Mouse (Mus musculus): ENCODE results near the gene Gamt.
A peak's percentile ranks its signal among the peaks of the same experiment; 100 is the strongest.

Gamt gene

DNA sequence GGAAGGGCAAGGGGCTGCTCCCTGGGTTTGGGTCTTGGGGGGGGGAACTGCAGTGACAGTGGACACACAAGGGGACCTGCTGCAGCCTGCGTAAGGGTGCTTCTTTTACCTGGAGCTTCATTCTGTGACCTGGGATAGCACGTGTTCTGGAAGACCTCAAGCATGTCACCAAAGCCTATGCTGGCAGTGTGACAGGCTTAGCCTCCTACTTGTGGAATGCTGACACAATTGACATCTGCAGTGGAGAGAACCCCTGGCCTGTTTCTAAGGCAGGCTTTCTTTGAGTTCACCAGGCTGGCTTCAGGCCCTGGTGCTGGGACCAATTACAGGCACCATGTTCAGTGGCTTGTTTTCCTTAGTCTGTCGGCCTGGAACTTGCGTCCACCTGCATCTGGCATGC, 33.5 kb upstream of the Gamt start:
- TF ChIP-seq GATA4 (IDR thresholded peaks at IDR 0.05; ENCODE audit: insufficient replicate concordance, low read length), result no peak

DNA sequence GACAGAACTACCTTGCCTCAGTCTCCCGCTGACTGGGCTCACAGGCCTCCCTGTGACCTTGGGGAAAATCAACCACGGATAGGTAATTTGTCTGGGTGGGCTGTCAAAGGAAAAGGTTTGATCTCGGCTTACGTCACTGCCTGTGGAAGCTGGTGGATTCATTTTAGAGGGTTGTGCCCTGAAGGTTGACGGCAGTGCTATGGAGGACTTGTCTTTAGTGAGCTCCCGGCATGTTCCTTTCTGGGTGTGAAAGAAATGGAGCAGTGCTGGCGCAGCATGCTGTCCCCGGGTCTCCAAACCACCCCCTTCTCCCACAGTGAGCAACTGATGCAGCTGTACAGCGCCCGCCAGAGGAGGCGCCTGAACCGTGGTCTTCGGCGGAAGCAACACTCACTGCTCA, 32.5 kb upstream of the Gamt start:
- TF ChIP-seq GATA4 (IDR thresholded peaks at IDR 0.05; ENCODE audit: insufficient replicate concordance, low read length), result no peak

DNA sequence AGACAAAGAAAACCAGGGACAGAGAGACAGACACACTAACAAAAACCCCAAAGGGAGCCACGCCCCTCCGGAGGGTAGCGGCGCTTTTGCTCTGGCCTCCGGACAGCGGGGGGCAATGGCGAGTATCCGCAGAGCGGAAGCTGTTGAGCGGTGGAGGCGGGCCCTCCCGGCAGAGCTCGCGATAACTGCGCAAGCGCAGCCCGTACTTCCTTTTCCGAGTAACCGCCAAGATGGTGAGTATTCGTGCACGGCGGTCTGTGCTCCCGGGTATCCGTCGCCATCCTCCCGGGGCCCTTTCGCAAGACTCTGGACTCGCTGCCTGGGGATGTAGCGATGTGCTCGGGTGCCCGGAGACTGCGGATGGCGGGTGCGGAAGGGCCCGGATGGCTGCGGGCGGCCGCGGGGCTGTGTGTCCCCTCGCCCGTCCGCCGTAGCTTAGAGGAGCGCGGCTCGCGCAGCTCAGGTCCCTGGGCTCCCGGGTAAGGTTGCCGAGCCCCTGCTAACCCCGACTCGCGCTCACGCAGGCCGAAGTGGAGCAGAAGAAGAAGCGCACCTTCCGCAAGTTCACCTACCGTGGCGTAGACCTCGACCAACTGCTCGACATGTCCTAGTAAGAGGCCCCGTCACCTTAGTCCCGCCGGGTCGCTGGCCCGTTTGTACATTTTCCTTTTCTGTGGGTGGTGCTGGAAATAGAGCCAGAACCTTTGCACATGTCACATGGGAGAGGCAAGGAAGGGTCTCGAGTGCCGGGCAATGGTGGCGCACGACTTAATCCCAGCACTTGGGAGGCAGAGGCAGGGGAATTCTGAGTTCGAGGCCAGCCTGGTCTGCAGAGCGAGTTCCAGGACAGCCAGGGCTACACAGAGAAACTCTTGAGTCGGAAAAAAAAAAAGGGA, 31.7 kb upstream of the Gamt start, which contains the start of gene Rps15:
Gene Rps15, plus strand, starts transcription at position 203 of the 896 bp plus-strand sequence.
- peak; percentile 42; the same call in 1 of the 2 replicates for TF ChIP-seq GATA4 (IDR thresholded peaks at IDR 0.05; ENCODE audit: insufficient replicate concordance, low read length)

DNA sequence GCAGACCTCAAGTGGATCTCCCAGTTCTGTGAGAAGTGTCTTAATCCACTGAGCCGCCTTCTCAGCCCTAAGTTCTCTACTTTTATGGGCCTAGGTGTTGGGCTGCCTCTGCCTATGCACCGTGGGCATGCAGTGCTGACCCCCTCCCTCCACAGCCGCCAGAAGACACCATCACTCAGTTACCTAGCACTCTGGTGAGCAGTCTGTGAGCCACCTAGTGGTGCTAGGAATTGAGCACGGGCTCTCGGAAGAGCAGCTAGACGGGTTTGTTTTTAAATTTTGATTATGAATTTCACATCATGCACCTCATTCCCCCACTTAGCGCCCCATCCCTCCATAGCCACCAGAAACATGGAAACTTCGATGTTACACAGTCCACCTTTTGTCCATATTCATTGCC, 27.8 kb upstream of the Gamt start:
- no peak for TF ChIP-seq GATA4 (IDR thresholded peaks at IDR 0.05; ENCODE audit: insufficient replicate concordance, low read length)

DNA sequence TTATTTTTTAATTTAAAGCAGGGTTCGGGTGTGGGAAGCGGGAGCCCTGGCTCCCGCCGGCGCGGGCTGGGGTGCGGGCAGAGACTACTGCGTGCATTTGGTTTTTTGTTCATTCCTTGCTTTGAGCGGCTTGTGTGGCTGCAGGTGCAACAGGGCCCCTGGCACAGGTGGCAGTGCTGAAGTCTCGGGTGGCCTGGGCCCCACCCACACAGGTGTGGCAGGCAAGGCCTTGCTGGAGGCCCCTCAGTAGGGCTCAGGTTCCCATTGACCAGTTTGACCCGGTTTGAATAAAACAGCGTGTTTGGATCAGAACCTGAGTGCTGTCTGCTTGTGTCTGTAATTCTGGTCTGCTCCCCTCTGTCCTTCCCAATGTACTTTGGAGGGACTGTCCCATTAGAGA, 27.3 kb upstream of the Gamt start:
- TF ChIP-seq GATA4 (IDR thresholded peaks at IDR 0.05; ENCODE audit: insufficient replicate concordance, low read length), result no peak

DNA sequence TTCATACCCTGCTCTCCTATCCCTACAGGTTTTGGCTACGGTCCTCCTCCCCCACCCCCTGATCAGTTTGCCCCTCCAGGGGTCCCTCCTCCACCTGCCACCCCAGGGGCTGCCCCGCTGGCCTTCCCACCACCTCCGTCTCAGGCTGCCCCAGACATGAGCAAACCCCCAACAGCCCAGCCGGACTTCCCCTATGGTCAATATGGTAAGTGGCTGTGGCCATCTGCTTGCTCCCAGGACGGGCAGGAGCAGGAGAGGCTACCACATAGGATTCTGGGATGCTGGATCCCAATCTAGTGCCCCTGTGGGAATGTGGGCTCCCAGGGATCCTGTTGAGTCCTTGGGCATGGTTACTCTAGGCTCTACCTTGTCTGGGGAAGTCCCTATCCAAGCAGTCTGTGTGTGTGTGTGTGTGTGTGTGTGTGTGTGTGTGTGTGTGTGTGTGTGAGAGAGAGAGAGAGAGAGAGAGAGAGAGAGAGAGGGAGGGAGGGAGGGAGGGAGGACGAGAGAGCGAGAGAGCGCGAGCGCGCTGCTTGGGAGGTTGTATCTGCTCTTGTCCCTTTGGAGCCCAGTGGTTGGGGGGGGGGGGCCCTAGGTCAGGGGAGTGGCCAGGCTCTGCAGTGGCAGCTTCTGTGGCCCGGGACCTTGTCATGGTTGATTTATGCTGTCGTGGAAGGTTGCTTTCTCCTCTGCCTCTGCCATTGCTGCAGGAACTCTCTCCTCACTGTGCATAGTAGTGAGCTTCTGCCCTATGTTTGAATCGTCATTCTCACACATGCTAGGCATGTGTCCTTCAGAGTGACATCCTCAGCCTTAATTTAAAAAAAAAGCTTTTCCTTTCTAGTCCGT, 24.6 kb upstream of the Gamt start:
- TF ChIP-seq GATA4 (IDR thresholded peaks at IDR 0.05; ENCODE audit: insufficient replicate concordance, low read length), result no peak

DNA sequence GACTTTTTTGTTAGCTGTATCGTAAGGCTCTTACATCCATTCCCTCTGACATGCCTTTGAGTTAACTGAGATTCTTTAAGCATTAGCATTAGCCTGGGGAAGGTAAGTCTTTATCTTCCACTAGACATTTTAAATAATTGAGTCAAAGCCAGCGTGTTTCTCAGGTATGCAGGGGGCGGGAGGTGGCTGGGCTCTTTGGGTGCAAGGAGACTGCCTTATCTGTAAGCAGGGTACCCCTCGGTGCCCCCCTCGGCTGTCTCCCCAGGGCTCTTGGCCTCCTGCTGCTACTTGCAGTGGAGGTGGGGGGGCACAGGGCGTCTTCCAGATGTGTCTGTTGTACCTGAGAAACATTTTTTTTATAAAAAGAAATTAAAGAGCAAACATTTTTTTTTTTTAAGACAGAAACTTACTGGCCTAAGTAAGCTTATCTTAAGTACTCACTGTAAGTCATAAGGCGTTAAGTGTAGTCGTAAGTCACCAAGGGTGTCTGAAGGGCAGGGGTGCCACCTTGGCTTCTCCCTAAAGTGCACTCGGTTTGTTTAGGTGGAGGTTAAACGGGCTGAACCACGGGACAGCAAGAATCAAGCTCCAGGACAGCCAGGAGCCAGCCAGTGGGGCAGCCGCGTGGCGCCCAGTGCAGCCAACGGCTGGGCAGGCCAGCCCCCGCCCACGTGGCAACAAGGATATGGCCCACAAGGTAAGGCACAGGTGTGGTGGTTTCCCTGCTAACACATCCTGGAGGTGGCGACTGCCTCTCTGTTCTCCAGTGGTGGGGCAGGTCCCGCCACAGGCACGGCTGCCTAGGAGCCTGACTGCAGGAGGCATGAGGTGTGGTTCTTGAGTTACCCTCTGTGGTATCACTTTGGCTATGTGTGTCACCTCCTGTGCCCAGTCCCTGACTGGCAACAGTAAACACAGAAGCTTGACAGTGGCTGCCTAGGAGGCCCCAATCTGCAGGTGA, 21.9 kb upstream of the Gamt start:
- TF ChIP-seq GATA4 (IDR thresholded peaks at IDR 0.05; ENCODE audit: insufficient replicate concordance, low read length), result no peak

DNA sequence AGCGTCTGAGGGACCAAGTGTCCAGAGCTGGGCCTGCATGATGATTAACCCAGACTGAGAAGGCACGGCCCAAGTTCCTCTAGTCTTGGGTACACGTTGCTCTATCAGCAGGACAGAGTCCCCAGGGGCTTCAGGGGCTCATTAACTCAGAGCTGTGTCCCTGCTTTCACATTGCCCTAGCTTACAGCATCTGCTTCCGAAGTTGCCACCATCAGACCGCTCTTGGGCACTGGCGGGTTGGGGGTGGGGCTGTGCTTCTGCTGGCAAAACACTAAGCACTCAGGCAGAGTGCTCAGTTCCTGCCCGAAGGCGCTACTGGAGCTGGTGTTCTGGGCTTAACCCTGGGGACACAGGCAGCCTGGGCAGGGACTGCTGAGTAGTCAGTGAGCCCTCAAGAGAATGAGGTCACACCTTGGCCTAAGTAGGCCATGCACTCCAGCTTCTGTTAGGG, 21.1 kb upstream of the Gamt start:
- TF ChIP-seq GATA4 (IDR thresholded peaks at IDR 0.05; ENCODE audit: insufficient replicate concordance, low read length), result no peak

DNA sequence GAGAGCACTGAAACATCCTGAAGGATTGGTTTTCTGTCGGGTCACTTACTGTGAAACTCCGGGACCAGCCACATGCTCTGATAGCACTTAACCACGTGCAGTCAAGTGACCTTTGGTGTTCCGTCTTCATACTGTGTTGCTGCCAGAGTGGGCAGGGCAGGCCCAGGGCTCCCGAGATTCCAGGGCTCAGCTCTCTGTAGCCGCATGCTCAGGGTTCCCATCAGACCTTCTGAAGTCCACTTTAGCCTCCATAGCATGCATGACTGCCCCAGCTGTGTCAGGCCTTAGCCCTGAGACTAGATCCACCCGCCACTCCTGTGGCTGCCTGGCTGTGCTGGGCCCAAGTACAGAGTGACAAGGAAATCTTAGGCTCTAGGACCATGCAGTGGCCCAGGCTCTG, 20.5 kb upstream of the Gamt start:
- TF ChIP-seq GATA4 (IDR thresholded peaks at IDR 0.05; ENCODE audit: insufficient replicate concordance, low read length), result no peak

DNA sequence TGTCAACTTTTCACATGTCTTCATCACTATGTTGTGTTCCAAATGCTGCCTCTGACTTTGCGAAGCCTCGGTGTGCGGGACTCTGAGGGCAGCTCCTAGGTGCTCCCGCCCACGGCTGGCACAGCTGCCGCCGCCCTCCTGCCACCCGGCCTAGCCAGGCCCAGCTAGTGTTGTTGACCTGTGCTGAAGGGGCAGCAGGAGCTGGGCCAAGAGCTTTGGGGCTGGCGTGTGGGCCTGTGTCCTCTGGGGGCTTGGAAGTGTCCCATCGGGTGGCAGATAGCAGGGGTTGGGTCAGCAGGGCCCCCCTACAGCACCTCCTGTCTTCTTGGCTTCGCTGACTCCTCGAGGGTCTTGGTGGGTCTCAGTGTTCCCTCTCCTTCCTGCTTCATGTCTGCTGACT, 18.5 kb upstream of the Gamt start:
- no peak for TF ChIP-seq GATA4 (IDR thresholded peaks at IDR 0.05; ENCODE audit: insufficient replicate concordance, low read length)

DNA sequence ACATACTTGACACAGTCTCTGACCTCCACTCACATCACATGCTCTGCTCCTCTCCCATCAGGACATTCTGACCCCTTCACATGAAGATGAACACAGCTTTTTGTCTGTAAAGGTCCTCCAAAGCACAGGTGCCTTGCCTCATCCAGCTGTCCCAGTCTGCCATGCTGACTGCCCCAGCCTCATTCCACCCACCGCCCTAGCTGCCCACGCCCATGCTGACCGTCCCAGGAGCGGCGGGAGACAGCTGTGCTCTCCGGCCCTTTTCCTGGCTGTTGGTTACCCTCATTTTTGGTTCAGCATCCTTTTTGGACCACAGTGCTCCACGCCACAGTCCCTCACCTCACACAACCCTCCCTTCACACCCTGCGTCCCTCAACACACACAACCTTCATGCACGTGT, 17.6 kb upstream of the Gamt start:
- TF ChIP-seq GATA4 (IDR thresholded peaks at IDR 0.05; ENCODE audit: insufficient replicate concordance, low read length), result no peak

DNA sequence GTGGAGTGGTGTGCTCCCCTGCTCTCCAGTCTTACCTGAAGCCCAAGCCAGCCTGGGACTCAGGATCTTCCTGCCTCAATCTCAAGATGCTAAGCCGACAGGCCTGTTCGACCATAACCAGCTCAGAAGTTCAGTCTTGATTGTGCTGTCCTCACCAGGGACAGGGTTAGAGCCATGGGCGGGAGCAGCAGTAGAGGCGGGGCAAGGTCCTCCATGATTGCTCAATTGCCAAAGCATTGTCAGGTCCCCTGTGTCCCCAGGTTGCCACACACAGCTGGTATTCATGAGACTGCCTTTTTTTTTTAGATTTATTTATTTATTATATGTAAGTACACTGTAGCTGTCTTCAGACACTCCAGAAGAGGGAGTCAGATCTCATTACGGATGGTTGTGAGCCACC, 15.4 kb upstream of the Gamt start:
- TF ChIP-seq GATA4 (IDR thresholded peaks at IDR 0.05; ENCODE audit: insufficient replicate concordance, low read length), result no peak

DNA sequence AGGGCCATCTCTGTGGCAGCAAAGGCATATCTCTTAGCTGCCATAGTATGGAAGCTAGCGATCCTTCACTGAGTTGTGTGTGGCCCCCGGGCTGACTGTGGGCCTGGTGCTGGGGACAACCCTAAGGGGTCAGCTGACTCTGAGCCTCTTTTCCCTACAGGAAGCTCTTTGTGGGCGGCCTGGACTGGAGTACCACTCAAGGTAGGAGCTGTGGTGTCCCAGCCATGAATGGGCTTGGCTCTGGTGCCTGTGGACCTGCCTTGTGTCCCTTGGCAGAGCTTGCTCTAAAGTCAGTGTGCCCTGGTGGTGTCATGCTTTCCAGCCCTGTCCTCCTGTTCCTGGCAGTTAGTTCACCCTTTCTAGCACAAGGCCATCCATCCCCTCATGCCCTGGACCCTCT, 13.0 kb upstream of the Gamt start:
- TF ChIP-seq GATA4 (IDR thresholded peaks at IDR 0.05; ENCODE audit: insufficient replicate concordance, low read length), result no peak

DNA sequence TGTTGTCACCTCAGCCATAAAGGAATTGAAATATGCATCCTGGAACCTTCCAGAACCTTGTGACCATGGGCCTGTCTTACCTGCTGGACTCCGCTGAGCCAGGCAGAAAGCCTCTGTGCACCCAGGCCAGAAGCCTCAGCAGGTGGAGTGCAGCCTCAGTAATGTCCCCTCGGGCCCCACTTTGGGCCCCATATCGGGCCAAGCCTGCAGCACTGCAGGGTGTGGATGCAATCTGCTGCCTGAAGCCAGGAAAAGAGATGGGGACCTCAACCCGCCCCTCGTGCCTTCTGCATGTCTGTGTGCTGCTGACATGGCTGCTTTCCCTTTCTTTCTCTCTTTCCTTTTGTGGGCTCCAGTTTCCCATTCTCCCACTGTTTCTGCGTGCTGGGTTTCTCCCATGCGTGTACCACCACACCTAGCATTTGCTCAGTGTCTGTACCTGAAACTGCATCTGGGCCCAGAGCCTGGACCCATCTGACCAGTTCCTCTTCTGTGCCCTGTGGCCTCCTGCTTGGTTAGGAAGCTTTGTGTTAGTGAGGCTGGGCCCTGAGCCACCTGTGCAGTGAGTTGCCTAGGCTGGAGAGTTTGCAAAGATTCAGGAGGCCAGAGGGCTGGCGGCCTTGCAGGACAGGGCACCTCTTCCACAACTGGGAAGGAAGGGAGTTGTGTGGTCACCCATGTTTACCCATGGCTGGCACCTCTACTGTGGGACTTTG, 11.2 kb upstream of the Gamt start:
- no peak for TF ChIP-seq GATA4 (IDR thresholded peaks at IDR 0.05; ENCODE audit: insufficient replicate concordance, low read length)
